Mouse (Mus musculus): ENCODE results near the gene Copb2.

GRCm38 (mm10) chr9:98633287-98634162 lies 70.0 kb downstream of the Copb2 start:
- TF ChIP-seq POLR2A (IDR thresholded peaks at IDR 0.05; ENCODE audit: low read depth, low read length) (no peak), CTCF (IDR thresholded peaks at IDR 0.05; ENCODE audit: borderline replicate concordance, insufficient read depth, low read length) (no peak)

All from embryonic fibroblast, embryonic 13.5 days (primary cell).